Comparison of ENCODE assay signal across 8 mouse cellular contexts in the genomic region with DNA sequence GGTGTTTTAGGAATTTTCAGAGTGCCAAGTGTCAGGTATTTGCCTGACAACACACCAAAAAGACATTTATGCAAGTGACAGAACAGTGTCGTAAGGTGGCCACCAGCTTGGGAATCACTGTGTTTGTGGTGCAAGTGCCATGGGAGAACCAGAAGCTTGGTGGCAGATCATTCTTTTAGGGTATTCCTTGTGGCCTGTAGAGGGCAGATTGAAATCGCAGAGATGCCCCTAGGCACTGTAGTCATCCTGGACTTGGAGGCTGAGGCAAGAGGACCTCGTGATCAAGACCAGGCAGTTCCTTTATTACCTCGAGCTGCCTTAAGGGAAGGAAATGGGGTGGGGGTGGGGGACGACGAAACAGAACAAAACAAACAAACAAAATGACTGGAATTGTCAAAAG.
DNase-seq lines count a peak whose midpoint lies in the region; ATAC-seq lines count a peak whose summit lies in the region.

No protein-coding gene starts in this region.

- ATAC-seq in frontal cortex, adult (ENCODE audit: low TSS enrichment), result peak; percentile 38
- peak; percentile 67 for ATAC-seq in liver, embryonic 16.5 days (ENCODE audit: low read depth)
- ATAC-seq in midbrain, embryonic 16.5 days, result no peak

- no peaks in the 10 kb centered on the region for H3K9me3 ChIP-seq in liver, embryonic 16.5 days (replicated peaks; ENCODE audit: control insufficient read depth, low read length)
- H3K9me3 ChIP-seq in midbrain, embryonic 16.5 days (replicated peaks; ENCODE audit: control insufficient read depth, low read length, poor library complexity, severe bottlenecking), result no peaks in the 10 kb centered on the region

- H3K36me3 ChIP-seq in liver, embryonic 16.5 days (ENCODE audit: control insufficient read depth, insufficient read depth), result no peaks in the 10 kb centered on the region
- H3K36me3 ChIP-seq in splenic B cell, adult 2 months (ENCODE audit: control insufficient read depth, insufficient read depth, low read length, poor library complexity, severe bottlenecking), result no peaks in the 10 kb centered on the region
- H3K36me3 ChIP-seq in midbrain, embryonic 16.5 days (ENCODE audit: control insufficient read depth, insufficient read depth, low read length), result no peaks in the 10 kb centered on the region

- peak overlapping the region; percentile 34; the same call in 1 of the 2 replicates for H3K27ac ChIP-seq in liver, embryonic 16.5 days (ENCODE audit: low read length)
- H3K27ac ChIP-seq in midbrain, embryonic 16.5 days (ENCODE audit: low read length), result no peak overlapping the region

- H3K4me1 ChIP-seq in liver, embryonic 16.5 days (ENCODE audit: control insufficient read depth, low read depth, low read length), result no peaks in the 10 kb centered on the region
- 0 out of 2 replicates have a peak, but pooled peaks cover 5% of the 10 kb centered on the region for H3K4me1 ChIP-seq in midbrain, embryonic 16.5 days (ENCODE audit: control insufficient read depth, insufficient read depth, low read length)

- H3K27me3 ChIP-seq in liver, embryonic 16.5 days (ENCODE audit: control insufficient read depth, insufficient read depth, low read depth, low read length), result no peaks in the 10 kb centered on the region
- no peaks in the 10 kb centered on the region for H3K27me3 ChIP-seq in splenic B cell, adult 2 months (ENCODE audit: control insufficient read depth, insufficient read depth, low read length, poor library complexity, severe bottlenecking)
- H3K27me3 ChIP-seq in midbrain, embryonic 16.5 days (ENCODE audit: control insufficient read depth, insufficient read depth, low read depth, low read length), result no peaks in the 10 kb centered on the region

- no peak overlapping the region for H3K4me2 ChIP-seq in liver, embryonic 16.5 days (ENCODE audit: low read depth, low read length)
- no peak overlapping the region for H3K4me2 ChIP-seq in midbrain, embryonic 16.5 days (ENCODE audit: low read length)

- DNase-seq in frontal cortex, postnatal 36 days (ENCODE audit: low spot score in 2 of 2), result no peak
- DNase-seq in ovary, postnatal 36 days (ENCODE audit: low spot score), result peak; percentile 8
- no peak for DNase-seq in ovary, postnatal 10 days (ENCODE audit: low spot score)
- peak; percentile 89 for DNase-seq in splenic B cell, adult 2 months (ENCODE audit: low read depth, low spot score)
- DNase-seq in embryo, embryonic 10.5 days (ENCODE audit: low spot score), result no peak

- H3K9ac ChIP-seq in liver, embryonic 16.5 days (ENCODE audit: low read depth, low read length), result no peak overlapping the region
- H3K9ac ChIP-seq in midbrain, embryonic 16.5 days (ENCODE audit: low read depth, low read length), result no peak overlapping the region

- WGBS in liver, embryonic 16.5 days (ENCODE audit: insufficient replicate concordance), result 24% methylated on average over 6 of the region's 6 CpGs
- WGBS in midbrain, embryonic 16.5 days, result 86% methylated on average over 6 of the region's 6 CpGs

- no peak overlapping the region for H3K4me3 ChIP-seq in liver, embryonic 16.5 days (ENCODE audit: low read depth, low read length)
- H3K4me3 ChIP-seq in midbrain, embryonic 16.5 days (ENCODE audit: low read depth, low read length), result no peak overlapping the region

Comparison
In these comparisons a context has a peak if more than half of its experiments do, and no peak if none do; other contexts are left out.
1. DNase-seq: peak in ovary, postnatal 36 days (single experiment) and splenic B cell, adult 2 months (single experiment); none in frontal cortex, postnatal 36 days (0 of 2), ovary, postnatal 10 days (single experiment) and embryo, embryonic 10.5 days (single experiment).